8 mouse cellular contexts compared by ENCODE assay signal in the genomic region with DNA sequence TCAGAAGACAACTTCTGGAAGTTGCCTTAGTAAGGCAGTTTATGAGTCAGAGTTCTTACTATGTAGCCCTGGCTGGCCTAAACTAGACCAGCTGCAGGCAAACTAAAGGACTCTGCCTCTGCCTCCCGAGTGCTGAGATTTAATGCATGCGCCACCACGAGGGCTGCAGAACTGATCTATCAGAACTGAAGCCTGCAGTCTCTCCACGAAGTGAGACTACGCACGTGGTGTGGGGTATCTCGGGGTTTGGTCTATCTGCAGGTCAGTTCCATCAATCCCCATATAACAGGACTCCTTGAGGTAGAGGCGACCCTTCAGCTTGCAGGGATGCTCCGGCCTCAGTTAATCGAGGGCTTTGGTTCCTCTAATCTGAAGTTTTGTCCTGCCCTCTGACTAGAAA. TPM values are rescaled to one million over a fixed set of nuclear protein-coding genes. Genes with fewer than 3 reads are reported as not detected.
DNase-seq lines count a peak whose midpoint lies in the region; ATAC-seq and TF ChIP-seq lines count a peak whose summit lies in the region.

No protein-coding gene starts in this region.

- peaks cover 46% of the 10 kb centered on the region for H3K36me3 ChIP-seq in forebrain, embryonic 10.5 days (replicated peaks)

- peak; percentile 13 for ATAC-seq in activated CD4-positive, CD25-positive, alpha-beta regulatory T cell, adult 4 months
- peak; percentile 10 for ATAC-seq in megakaryocyte progenitor cell, adult 5-6 weeks (replicated peaks; ENCODE audit: poor library complexity)

- intact Hi-C loops in left cerebral cortex, adult 2 months (cut with DNase I) = loop anchor here (1.0 kb wide), 1 partner anchor 40 kb away; a partner anchor contains a TSS
- intact Hi-C loops in gastrocnemius, postnatal 14 days (cut with DNase I; ENCODE audit: low total_unique reads) = no loop called here

- H3K27me3 ChIP-seq in forebrain, embryonic 10.5 days (ENCODE audit: poor library complexity, severe bottlenecking) = no peaks in the 10 kb centered on the region

- no peak for TF ChIP-seq CTCF in left cerebral cortex, adult 2 months (IDR thresholded peaks at IDR 0.05)

- peak; percentile 41 to 44 for DNase-seq in left cerebral cortex, adult 2 months (ENCODE audit: extremely low spot score in 1 of 2, low spot score in 2 of 2)
- DNase-seq in left cerebral cortex, adult 9 months (ENCODE audit: low spot score in 2 of 2) = no peak
- no peak for DNase-seq in forebrain, embryonic 10.5 days (ENCODE audit: extremely low spot score, low spot score)
- DNase-seq in kidney, postnatal 10 days = peak; percentile 49
- no peak for DNase-seq in gastrocnemius, postnatal 14 days
- no peak for DNase-seq in layer of hippocampus, postnatal 14 days (ENCODE audit: low spot score in 2 of 2)

- WGBS in forebrain, embryonic 10.5 days = 3% methylated on average over 10 of the region's 10 CpGs

- no peaks in the 10 kb centered on the region for H3K9me3 ChIP-seq in forebrain, embryonic 10.5 days

- peak overlapping the region; percentile 95 for H3K4me3 ChIP-seq in left cerebral cortex, adult 2 months
- H3K4me3 ChIP-seq in forebrain, embryonic 10.5 days = peak overlapping the region; percentile 85

- H3K4me1 ChIP-seq in forebrain, embryonic 10.5 days = peaks cover 20% of the 10 kb centered on the region

- peak overlapping the region; percentile 98 for H3K27ac ChIP-seq in left cerebral cortex, adult 2 months
- H3K27ac ChIP-seq in forebrain, embryonic 10.5 days = peak overlapping the region; percentile 96

RNA-seq across cellular contexts. Expression of a gene that starts 0.6 kb away (rescaled TPM):
- total RNA-seq in left cerebral cortex, adult 2 months (2021) = 10 to 100 TPM; 35.5 to 40.3 TPM
- 10 to 100 TPM; 23.4 to 34.7 TPM for polyA plus RNA-seq in activated CD4-positive, CD25-positive, alpha-beta regulatory T cell, adult 4 months (2017; shearing (Covaris generic))
- polyA plus RNA-seq in forebrain, embryonic 10.5 days (2016; fragmentation: Nextera tagmentation; extraction: Ambion mirVana) = 23.6 and 27.7 TPM in 2 replicates
- 16.8 and 18.6 TPM in 2 replicates for total RNA-seq in megakaryocyte progenitor cell, adult 5-6 weeks (2015)
- 28.3 and 44.0 TPM in 2 replicates for total RNA-seq in megakaryocyte progenitor cell, adult 5-6 weeks (2017)
- total RNA-seq in gastrocnemius, postnatal 14 days (2021) = 10 to 100 TPM; 16.8 to 17.2 TPM
- total RNA-seq in layer of hippocampus, postnatal 14 days (2021) = 10 to 100 TPM; 33.6 to 38.5 TPM

RNA-seq across cellular contexts. Expression of a gene that starts 39.9 kb away (rescaled TPM):
- not detected for total RNA-seq in left cerebral cortex, adult 2 months (2021)
- polyA plus RNA-seq in activated CD4-positive, CD25-positive, alpha-beta regulatory T cell, adult 4 months (2017; shearing (Covaris generic)) = 1 to 10 TPM; 3.0 to 3.7 TPM
- 25.0 and 27.1 TPM in 2 replicates for polyA plus RNA-seq in forebrain, embryonic 10.5 days (2016; fragmentation: Nextera tagmentation; extraction: Ambion mirVana)
- total RNA-seq in megakaryocyte progenitor cell, adult 5-6 weeks (2015) = 13.6 and 16.4 TPM in 2 replicates
- 10.5 and 12.2 TPM in 2 replicates for total RNA-seq in megakaryocyte progenitor cell, adult 5-6 weeks (2017)
- total RNA-seq in gastrocnemius, postnatal 14 days (2021) = under 1 TPM; 0.16 to 0.33 TPM
- under 1 TPM; 0.19 to 0.53 TPM for total RNA-seq in layer of hippocampus, postnatal 14 days (2021)

RNA-seq across cellular contexts. Expression of a gene that starts 40.0 kb away (rescaled TPM):
- 10 to 100 TPM; 28.5 to 29.3 TPM for total RNA-seq in left cerebral cortex, adult 2 months (2021)
- 10 to 100 TPM; 52.3 to 71.5 TPM for polyA plus RNA-seq in activated CD4-positive, CD25-positive, alpha-beta regulatory T cell, adult 4 months (2017; shearing (Covaris generic))
- 130 and 136 TPM in 2 replicates for polyA plus RNA-seq in forebrain, embryonic 10.5 days (2016; fragmentation: Nextera tagmentation; extraction: Ambion mirVana)
- total RNA-seq in megakaryocyte progenitor cell, adult 5-6 weeks (2015) = 69.1 and 69.9 TPM in 2 replicates
- 133 and 134 TPM in 2 replicates for total RNA-seq in megakaryocyte progenitor cell, adult 5-6 weeks (2017)
- 10 to 100 TPM; 15.6 to 17.4 TPM for total RNA-seq in gastrocnemius, postnatal 14 days (2021)
- 10 to 100 TPM; 35.1 to 37.0 TPM for total RNA-seq in layer of hippocampus, postnatal 14 days (2021)

Comparison
In these comparisons a context has a peak if more than half of its experiments do, and no peak if none do; other contexts are left out.
1. DNase-seq: peak in left cerebral cortex, adult 2 months (2 of 2) and kidney, postnatal 10 days (single experiment); none in left cerebral cortex, adult 9 months (0 of 2), forebrain, embryonic 10.5 days (single experiment), gastrocnemius, postnatal 14 days (single experiment) and layer of hippocampus, postnatal 14 days (0 of 2).
2. RNA of a gene that starts 39.9 kb away (total RNA-seq): 10.5 to 16.4 TPM in megakaryocyte progenitor cell, adult 5-6 weeks; 0.19 to 0.53 TPM in layer of hippocampus, postnatal 14 days, 0.16 to 0.33 TPM in gastrocnemius, postnatal 14 days and not detected in left cerebral cortex, adult 2 months; every median in the first group is over 4 times any median in the second.